Mouse (Mus musculus) layer of hippocampus, adult 6 months (tissue): ENCODE data around the gene Pank4. TPM values are rescaled to one million over a fixed set of nuclear protein-coding genes. Genes with fewer than 3 reads are reported as not detected.

Experiments used
- long read RNA-seq, 2 experiments: library from polyadenylated mRNA; unstranded; transcript quantifications; one replicate each; pipeline ENCODE4 v2.0.0; 2019 to 2020
- polyA plus RNA-seq: library from polyadenylated mRNA; unstranded; fragments of <200 nt; fragmentation: Nextera tagmentation; gene quantifications from 2 replicates; pipeline ENCODE4 v1.2.3, GENCODE M21; 2021

Gene Pank4
- polyA plus RNA-seq = 15.0 and 16.3 TPM in 2 replicates
- long read RNA-seq, experiment 1, transcript Pank4-201 (19 exons, 2,508 nt) = major isoform, 21 of 27 reads
- long read RNA-seq, experiment 1, partial matches to known transcripts = 4 of 27 reads
- long read RNA-seq, experiment 1, other reads (novel, unspliced or antisense) = 2 of 27 reads
- long read RNA-seq, experiment 2, transcript Pank4-201 (19 exons, 2,508 nt) = major isoform, 90 of 125 reads
- long read RNA-seq, experiment 2, partial matches to known transcripts = 8 of 125 reads
- long read RNA-seq, experiment 2, other reads (novel, unspliced or antisense) = 27 of 125 reads

GRCm38 (mm10) chr4:154963901-154964580, at the start of gene Pank4:
Gene Pank4, plus strand, starts transcription at chr4:154964123.

GRCm38 (mm10) chr4:154928395-154929087, 35.4 kb upstream of the Pank4 start, which contains the start of gene Tnfrsf14:
Gene Tnfrsf14, minus strand, starts transcription at chr4:154928563.

GRCm38 (mm10) chr4:154960690-154961225, 3.2 kb upstream of the Pank4 start, which contains the start of gene Hes5:
Gene Hes5, plus strand, starts transcription at chr4:154960923.

Other genes starting within 250 kb of the Pank4 start
- 5.1 and 5.8 TPM in 2 replicates for gene Ttc34, start 126.7 kb upstream of the Pank4 start, polyA plus RNA-seq
- gene Mmel1, start 94.5 kb upstream of the Pank4 start, polyA plus RNA-seq = 0.14 and 0.35 TPM in 2 replicates
- gene Fam213b, start 65.0 kb upstream of the Pank4 start, polyA plus RNA-seq = 176 and 177 TPM in 2 replicates
- 0.80 and 0.84 TPM in 2 replicates for gene Tnfrsf14, start 35.6 kb upstream of the Pank4 start, polyA plus RNA-seq
- gene Hes5, start 3.2 kb upstream of the Pank4 start, polyA plus RNA-seq = 42.2 and 81.5 TPM in 2 replicates
- 15.6 and 18.7 TPM in 2 replicates for gene Plch2, start 92.7 kb downstream of the Pank4 start, polyA plus RNA-seq
- gene Pex10, start 102.9 kb downstream of the Pank4 start, polyA plus RNA-seq = 8.9 and 10.7 TPM in 2 replicates
- 202 and 207 TPM in 2 replicates for gene Rer1, start 122.3 kb downstream of the Pank4 start, polyA plus RNA-seq
- gene Morn1, start 122.5 kb downstream of the Pank4 start, polyA plus RNA-seq = 3.4 and 5.5 TPM in 2 replicates